Mouse (Mus musculus) lung, postnatal 0 days (tissue): ENCODE measurements around the gene Cox6b1.

Experiments
- CTCF ChIP-seq: IDR thresholded peaks from 2 replicates; pipeline ENCODE4 v1.5.1; 2016; ENCODE audit warnings: antibody characterized with exemption, mild to moderate bottlenecking
- EP300 ChIP-seq: IDR thresholded peaks from 2 replicates; pipeline ENCODE4 v1.6.1; 2016; ENCODE audit warnings: antibody characterized with exemption, mild to moderate bottlenecking, control low read depth

DNA sequence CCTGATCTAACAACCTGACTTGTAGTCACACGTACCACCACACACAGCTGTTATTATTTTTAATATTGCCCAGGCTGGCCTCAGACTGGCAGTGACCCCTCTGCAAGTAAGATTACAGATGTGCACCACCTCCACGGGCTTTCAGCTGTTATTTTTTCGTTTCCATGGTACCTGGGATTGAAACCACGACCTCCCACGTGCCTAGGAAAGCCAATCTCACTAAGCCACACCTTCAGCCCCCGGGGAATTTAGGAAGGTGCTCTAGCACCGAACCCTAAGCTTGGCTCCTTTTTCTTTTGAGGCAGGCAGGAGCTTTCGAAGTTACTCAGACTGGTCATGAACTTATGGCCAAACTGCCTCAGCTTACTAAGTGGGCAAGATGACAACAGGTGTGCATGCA, 21.5 kb downstream of the Cox6b1 start:
- TF ChIP-seq CTCF (no peak), EP300 (no peak)
